Mouse (Mus musculus) adrenal gland (tissue): ENCODE results near the gene Glis2.
"Not testable (repeated sequence)": the region's sequence is repeated elsewhere in the genome, so short reads cannot be mapped to it uniquely, and the experiment has no call there.

Experiments used
- intact Hi-C: fragments of 180-260 bp; cut with DNase I; formaldehyde crosslinking; loops from one replicate; pipeline ENCODE4 v1.15.1; 2025

Gene Glis2

DNA sequence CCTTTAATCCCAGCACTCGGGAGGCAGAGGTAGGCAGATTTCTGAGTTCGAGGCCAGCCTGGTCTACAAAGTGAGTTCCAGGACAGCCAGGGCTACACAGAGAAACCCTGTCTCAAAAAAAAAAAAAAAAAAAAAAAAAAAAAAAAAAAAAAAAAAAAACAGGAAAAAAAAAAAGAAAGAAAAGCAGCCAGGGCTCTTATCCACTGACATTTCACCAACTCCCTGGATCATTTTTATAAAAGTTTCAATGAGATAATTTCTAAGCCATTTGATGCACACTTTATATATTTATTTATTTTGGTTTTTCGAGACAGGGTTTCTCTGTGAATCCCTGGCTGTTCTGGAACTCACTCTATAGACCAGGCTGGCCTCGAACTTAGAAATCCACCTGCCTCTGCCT, 13.3 kb upstream of the Glis2 start:
- intact Hi-C loops: not testable (repeated sequence)

DNA sequence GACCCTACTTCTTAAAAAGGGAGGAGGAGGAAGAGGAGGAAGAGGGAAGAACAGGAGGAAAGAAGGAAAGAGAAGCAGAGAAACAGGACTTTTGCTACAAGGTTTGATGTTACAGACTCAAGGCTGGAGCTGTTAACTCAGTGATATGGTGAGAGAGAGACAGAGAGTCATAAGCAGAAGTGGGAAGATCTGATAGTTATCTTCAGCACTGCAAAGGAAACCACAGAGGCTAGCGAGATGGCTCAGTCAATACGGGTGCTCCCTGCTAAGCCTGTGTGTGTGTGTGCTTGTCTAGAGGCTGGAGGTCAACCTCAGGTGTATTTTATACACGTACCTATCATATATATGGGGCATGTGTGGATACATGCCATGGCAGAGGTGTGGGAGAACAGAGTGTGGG, 10.7 kb upstream of the Glis2 start:
- intact Hi-C loops: no loop called here

GRCm38 (mm10) chr16:4584438-4584837, 10.1 kb upstream of the Glis2 start:
- intact Hi-C loops: no loop called here

GRCm38 (mm10) chr16:4585642-4586530, 8.6 kb upstream of the Glis2 start:
- intact Hi-C loops: no loop called here

- intact Hi-C loops: no loop called here
Observed at GRCm38 (mm10) chr16:4586531-4587123, 7.9 kb upstream of the Glis2 start.

GRCm38 (mm10) chr16:4587516-4588210, 6.8 kb upstream of the Glis2 start:
- intact Hi-C loops: no loop called here

- intact Hi-C loops: no loop called here
Observed at GRCm38 (mm10) chr16:4590236-4590635, 4.3 kb upstream of the Glis2 start.

- intact Hi-C loops: no loop called here
Observed at GRCm38 (mm10) chr16:4592909-4593875, 1.3 kb upstream of the Glis2 start.

DNA sequence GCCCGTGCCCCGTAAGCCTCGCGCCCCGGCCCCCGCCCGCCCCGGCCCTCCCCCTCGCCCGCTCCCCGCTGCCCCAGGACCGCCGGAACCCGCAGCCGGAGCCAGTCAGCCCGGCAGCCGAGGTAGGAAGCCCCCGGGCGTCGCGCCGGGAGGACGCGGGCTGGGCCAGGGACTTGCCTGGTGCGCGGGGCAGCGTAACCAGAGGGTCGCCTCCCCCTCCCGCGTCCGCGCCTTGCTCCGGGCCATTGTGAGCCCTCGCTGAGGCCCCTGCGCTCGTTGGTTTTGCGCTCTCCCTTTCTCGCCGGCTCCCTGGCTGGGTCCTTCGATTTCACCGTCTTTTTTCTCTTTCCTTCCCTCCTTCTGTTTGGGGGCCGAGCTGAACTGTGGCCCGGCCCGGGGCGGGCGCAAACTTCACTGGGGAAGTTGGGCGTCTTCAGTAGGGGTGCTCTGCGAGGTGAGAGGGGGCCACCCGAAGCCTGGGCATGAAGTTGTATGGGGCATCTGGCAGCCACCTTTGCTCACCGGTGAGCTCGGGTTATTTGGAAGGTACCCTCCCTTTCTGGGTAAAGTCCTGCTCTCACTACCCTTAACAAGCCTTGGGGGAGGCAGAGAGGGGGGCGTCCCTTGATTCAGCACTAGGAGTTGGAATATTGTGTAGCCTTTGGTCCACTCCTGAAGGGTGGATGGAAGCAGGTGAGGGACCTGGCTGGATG, 457 bp downstream of the Glis2 start:
- intact Hi-C loops: no loop called here

GRCm38 (mm10) chr16:4595527-4595963, 1.0 kb downstream of the Glis2 start:
- intact Hi-C loops: no loop called here

DNA sequence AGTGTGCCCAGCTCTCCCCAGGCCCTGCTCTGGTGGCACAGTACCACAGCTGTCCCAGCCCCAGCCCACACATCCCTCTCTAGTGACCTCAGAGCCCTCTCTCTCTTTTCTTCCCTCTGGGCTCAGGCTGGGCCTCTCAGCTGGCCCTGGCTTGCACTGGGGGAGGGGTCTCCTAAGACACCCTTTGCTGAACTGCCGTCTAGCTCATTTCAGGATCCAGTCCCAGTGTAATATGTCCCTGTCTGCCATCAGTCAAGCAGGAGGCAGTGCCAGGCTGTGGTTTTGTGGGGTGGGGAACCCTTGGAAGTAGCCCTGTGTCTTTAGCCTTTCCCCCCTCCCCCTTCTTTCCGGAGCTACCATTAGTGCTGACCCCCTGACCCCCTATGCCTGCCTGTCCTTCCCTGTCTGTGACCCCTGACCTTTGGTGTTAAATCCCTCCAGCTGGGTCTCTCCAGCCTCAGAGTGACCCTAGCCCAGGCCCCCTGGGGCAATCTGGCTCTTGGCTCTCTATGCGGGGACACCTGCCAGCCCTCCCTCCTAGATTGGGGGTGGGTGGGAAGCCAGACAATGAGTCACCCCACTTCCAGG, 1.7 kb downstream of the Glis2 start:
- intact Hi-C loops: no loop called here

- intact Hi-C loops: no loop called here
Observed at GRCm38 (mm10) chr16:4596836-4597235, 2.3 kb downstream of the Glis2 start.

DNA sequence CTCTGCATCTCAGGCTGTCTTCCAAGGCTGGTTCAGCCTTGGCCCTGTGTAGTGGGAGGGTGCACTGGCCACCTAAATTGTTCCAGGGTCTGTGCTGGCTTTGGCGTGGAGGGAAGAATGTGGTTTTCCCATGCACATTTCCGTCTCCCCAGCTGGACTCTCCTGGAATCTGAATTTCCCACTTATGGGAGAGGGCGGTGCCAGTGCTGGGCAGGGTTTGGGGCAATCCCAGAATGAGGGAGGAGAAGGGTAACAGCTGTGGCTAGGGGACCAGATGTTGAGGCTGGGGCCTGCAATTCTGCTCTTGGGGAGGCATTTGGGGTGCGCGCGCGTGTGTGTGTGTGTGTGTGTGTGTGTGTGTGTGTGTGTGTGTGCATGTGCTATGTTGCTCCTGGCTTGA, 2.8 kb downstream of the Glis2 start:
- intact Hi-C loops: no loop called here

- intact Hi-C loops: no loop called here
Observed at GRCm38 (mm10) chr16:4598041-4598440, 3.5 kb downstream of the Glis2 start.

DNA sequence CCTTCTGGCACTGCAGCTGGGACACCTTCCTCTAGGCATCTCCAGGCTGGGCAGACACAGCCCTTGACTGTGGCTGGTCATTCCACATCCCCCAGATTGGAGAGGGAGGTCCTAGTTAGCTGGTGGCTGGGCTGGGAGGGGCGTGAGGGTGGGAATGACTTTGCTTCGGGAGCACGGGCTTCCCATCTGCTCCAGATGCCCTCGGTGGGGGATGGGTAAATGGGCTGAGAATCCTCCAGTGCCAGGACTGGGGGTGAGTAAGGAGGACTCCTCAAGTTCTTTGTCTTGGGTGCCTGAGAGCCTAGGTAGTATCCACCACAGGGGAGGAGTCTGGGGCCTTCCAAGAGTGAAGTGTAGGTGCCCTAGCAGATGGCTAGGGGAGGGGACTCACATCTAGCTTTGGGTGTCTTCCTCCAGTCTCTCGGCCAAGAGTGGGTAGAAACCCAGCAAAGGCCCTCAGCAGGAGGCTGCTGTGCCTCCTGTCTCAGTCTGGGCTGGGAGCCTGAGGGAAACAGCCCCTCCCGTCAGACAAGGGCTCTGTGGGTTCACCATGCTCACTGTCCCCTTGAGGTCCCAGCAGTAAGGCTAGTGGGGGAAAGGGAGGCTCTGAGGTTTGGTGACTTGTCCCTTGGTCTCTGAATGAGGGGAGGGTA, 4.5 kb downstream of the Glis2 start:
- intact Hi-C loops: no loop called here

DNA sequence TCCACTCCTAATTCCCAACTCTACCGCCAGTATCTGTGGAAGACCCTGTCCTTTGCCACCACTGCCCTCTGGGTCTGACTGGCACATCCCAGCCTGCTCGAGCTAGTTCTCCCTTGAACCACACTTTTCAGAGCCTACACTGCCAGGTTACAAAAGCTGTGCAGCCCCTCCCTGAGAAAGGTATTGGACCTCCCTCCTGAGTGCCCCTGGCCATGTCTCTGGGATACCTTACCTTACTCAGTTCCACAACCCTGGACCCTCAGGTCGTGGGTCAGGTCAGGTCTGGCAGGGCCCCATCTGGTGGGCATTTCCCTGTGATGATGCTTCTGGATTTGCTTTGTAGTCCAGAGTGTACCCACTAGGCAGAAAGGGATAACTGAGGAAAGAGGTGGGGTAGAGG, 5.1 kb downstream of the Glis2 start:
- intact Hi-C loops: no loop called here

- intact Hi-C loops: no loop called here
Observed at GRCm38 (mm10) chr16:4600701-4601310, 6.3 kb downstream of the Glis2 start.

DNA sequence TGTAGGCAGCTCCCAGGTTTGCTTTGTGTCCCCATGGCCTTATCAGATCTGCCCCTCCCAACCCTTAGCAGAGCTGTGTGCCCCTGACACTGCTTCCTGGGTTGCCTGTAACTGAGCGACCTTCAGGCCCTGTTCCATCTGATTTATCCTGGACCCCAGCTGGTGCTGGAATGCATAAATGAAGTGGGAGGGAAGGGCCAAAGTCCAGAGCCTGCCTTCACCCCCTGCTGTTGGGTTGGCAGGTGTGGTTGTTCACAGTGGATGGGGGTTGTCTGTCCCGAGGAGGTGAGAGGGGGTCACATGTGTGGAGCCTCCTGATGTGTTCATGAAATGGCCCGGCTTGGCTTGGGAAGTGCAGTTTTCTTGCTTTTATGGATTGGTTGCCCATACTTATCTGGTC, 7.7 kb downstream of the Glis2 start:
- intact Hi-C loops: no loop called here
